Mouse (Mus musculus) left cerebral cortex, postnatal 25 days (tissue): ENCODE data around the gene Zbed6. TPM values are rescaled to one million over a fixed set of nuclear protein-coding genes. Genes with fewer than 3 reads are reported as not detected.
A peak's percentile ranks its signal among the peaks of the same experiment; 100 is the strongest.

Source experiments
- DNase-seq, 2 experiments: peaks; one replicate each; pipeline ENCODE4 v3.0.0; 2022; ENCODE audit warnings: low spot score in 2 of 2, mixed read lengths in 1 of 2
- intact Hi-C: fragments of 180-260 bp; cut with DNase I; formaldehyde crosslinking; loops from one replicate; pipeline ENCODE4 v1.15.1; 2025
- total RNA-seq, 2 experiments: library from RNA; stranded (reverse); gene quantifications; 2 replicates each; pipeline ENCODE4 v1.2.3; 2021

Gene Zbed6
- total RNA-seq, 2 experiments from 2014 or later: 4.8 to 9.0 TPM

DNA sequence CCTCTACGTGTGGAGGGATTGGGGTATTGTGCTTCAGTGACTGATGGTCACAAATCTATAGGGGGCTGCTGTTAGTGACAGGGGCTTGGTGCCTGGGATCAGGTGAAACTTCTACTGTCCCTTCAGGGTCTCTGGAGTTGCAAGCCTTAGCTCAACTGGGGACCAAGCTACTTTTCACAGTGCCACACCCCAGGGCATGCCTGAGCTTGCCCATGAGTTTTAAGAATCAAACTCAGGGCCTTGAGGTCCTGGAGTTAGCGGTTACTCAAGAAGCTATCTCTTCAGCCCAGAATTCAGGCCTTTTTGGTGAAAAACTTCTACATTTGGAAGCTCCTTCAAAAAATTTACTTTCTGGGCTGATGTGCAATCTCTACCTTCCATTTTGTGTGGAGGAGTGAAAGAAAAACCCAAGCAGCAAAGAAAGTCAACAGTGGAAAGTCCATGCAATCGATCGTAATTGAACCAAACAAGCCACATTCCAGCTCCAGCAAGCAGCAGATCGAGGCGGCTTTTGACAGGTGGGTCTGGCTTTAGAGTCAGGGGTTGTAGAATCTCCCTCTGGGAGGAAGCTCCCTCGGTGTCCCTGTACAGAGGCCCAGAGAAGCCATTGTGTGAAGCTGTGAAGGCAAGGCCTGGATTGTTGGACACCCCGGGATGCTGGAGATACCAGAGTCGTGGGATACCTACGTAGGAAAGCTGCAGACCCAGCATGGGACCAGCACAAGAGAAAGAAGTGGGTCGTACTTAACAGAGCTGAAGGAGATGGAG is 3.7 kb upstream of the Zbed6 start:
- intact Hi-C loops: loop anchor here (5.0 kb wide), 1 partner anchor 243 kb away; the partner anchor contains the start of gene Optc
- DNase-seq: no peak

DNA sequence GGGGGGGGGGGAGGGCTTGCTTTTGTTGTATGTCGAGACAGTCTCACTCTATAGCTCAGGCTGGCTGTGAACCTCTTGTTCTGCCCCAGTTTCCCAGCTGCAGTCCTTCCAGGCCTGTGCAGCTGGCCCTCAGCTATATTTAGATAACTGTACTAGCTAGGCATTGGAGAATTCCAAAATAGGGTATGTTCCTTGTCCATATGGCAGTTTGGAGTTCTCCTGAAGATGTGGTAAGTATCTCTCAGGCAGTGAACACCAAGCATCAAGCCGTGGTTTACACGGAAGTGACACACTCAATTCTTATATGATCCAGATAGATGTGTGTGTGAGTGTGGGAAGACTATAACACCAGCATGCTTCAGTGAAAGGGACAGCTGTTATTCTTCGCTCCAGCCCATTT is 2.7 kb upstream of the Zbed6 start:
- intact Hi-C loops: loop anchor here (5.0 kb wide), 1 partner anchor 244 kb away; the partner anchor contains the start of gene Optc
- DNase-seq: peak; percentile 29 to 87

DNA sequence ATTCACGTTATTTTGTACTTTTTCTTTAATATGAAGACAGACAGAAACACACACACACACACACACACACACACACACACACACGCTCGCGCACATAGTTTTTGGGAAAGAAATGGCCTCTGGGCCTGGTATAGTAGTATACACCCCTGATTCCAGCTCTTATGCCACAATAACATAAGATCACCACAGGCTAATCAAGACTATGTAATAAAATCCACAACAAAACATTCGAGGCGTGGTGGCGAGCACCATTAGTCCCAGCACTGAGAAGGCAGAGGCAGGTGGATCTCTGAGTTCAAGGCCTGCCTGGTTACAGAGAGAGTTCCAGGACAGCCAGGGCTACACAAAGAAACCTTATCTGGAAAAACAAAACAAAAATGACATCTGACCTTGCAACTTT is 2.3 kb upstream of the Zbed6 start:
- no peak for DNase-seq
- intact Hi-C loops: loop anchor here (5.0 kb wide), 1 partner anchor 244 kb away; the partner anchor contains the start of gene Optc

DNA sequence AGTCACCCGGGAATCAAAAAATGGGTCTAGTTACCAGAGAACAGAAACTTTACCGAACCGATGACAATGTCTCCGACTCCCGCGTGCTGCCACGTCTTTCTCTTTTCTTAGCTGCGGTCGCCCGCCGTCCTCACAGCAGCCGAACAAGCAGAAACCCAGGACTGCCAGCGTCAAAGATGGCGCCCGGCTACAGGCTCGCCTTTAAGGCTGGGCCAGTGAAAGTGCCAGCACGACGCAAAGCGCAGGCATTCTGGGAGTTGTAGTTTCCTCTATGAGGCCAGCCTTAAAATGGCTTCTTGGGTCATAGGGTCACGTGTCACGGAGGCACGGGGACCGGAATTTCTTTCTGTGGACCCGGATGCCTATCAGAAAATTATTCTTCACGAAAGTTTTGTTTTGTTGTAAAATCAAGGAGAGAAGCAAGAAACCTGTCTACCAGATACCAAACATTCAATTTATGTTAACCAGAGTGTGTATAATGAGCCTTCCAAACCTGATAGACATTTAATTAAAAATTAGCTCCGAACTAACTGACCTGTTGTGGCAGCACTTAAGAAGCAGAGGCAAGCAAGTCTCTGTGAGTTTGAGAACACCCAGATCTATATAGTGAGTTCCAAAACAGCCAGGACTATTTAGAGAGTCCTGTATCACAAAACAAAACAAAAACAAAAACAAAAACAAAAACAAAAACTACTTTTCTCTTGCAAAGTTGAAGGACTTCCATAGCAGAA is 683 bp upstream of the Zbed6 start, which contains the start of gene Gm38394:
Gm38394 (minus strand) TSS at position 116 of the 731 bp plus-strand sequence.
- intact Hi-C loops: loop anchor here (5.0 kb wide), 1 partner anchor 246 kb away; the partner anchor contains the start of gene Optc
- peak; percentile 95 to 96 for DNase-seq

DNA sequence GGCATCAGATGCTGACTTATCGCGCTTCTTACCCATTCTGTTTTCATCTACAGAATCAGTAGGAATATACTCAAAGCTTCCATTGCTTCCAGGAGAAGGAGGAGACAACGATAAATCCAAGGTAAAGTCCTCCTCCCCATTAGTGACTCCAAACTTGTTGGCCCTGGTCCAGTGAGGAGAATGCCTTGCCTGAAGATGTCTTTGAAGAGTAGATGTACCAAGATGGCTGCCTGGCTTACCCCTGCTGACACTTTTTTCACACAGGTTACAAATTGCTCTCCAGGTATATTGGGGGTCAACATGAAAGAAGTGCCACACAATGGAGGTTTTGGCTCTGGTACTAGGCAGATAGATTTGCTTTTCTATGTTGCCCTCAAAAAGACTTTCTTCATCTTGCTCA is 1.8 kb downstream of the Zbed6 start:
- intact Hi-C loops: no loop called here
- no peak for DNase-seq

DNA sequence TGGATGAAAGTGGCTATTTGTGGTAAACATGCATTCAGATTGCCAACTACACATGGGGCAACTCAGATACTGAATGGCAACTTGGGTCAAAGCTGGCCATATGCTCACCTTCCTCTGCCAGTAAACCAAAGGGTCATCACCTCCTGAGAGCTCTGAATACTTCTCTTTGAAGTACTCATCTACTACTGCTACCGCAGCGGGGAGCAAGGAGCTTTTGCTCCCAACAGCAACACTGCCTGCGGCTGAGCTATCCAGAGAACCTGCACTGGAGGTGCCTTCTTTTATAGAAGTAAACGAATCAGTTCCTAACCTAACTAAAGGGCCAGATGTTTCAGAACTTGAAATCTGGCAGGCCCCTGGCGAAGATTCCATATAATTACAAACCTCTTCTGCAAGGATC is 3.9 kb downstream of the Zbed6 start:
- intact Hi-C loops: no loop called here
- DNase-seq: no peak

DNA sequence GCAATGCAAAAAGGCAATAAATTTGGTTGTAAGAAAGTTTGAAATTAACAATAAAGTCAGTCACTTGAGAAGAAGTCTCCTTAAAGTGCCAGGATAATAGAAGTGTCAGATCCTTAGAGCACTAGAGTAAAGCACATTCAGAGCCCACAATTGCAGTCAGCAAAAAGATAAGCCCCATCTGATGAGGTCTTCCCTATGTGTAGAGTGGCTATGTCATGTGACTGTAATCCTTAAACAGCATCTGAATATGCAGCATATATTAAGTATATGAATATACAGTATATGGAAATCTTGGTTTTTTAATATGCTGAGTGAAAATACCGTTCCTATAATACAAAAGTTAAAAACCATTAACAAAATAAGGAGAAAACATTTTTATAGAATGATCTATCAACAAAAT is 7.7 kb downstream of the Zbed6 start:
- intact Hi-C loops: no loop called here

DNA sequence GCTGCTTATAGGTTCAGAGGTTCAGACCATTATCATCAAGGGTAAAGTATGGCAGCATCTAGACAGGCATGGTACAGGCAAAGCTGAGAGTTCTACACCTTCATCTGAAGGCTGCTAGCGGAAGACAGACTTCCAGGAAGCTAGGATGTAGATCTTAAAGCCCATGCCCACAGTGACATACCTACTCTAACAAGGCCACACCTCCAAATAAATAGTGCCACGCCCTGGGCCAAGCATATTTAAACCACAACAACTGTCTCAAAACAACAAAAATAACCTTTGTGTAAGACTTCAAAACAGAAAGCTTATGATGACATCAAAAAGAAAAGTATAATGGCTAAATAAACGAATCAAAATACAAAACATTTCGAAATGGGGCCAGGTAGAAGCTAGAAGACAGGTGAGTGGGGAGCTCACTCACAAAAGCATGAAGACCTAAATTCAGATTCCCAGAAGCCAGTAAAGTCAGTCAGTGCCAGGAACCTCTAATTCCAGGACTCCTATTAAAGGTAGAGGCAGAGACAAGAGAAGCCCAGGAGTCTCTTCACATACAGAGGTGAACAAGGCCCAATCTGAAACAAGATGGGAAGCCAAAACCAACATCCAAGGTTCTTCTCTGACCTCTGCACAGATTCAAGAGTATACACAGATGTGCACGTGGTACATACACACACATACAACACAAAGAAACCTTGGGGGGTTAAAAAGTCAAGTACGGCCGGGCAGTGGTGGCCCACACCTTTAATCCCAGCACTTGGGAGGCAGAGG is 10.2 kb downstream of the Zbed6 start:
- DNase-seq: no peak
- intact Hi-C loops: no loop called here

More for the DNA sequence above, 7.7 kb downstream of the Zbed6 start:
- DNase-seq: no peak

DNA sequence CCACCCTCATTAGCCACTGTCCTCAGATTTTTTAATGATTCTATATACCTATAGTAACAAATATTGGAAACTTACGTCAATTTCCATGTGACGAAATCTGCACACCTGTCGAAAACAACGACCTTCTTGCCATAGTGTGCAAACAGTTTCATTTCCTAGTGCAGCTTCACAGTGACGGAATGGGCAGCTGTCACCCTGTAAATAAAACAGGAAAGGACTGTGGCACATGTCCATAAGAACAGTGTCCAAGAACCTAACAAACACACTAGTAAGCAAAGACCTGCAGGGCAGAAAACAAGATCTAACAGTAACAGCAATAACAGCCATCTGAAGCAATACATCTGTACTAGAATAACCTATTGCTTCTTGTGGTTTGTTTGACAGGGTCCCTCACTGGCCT is 15.0 kb downstream of the Zbed6 start:
- DNase-seq: no peak
- intact Hi-C loops: no loop called here

DNA sequence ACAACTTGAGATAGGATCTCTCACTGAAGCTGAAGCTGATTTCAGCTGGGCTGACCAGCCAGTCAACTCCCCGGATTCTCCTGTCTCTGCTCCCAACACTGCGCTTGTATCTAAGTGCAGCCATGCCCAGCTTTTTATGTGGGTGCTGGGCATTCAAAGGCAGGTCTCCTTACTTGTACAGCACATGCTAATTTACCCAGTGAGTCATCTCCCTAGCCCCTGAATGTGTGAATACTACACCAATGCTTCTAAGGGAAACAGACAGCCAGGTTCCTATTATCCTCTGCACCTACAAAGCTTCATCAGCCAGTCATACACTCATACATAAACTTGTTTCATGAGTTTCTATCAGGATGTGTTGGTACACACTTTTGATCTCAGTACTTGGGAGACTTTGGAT is 19.5 kb downstream of the Zbed6 start:
- intact Hi-C loops: no loop called here
- peak in 1 of 2 experiments; percentile 44 for DNase-seq

DNA sequence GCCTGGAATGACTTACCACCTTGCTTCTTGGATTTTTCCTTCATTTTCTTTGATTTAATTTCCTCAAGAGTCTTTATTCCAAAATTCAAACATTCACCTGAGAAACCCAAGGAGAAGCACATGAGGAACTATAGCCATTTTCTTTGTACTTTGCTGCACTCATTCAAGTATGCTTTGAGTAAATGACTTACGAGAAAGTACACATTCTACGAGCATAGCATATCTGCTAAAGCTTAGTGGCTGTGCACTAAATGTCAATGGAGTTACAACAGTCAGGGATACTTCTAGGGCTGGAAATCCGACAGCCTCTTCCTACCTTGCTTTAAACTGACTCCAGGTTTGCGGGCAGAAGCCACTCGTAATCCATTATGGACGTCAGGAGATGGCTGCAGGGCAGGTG is 22.2 kb downstream of the Zbed6 start:
- DNase-seq: no peak
- intact Hi-C loops: no loop called here

DNA sequence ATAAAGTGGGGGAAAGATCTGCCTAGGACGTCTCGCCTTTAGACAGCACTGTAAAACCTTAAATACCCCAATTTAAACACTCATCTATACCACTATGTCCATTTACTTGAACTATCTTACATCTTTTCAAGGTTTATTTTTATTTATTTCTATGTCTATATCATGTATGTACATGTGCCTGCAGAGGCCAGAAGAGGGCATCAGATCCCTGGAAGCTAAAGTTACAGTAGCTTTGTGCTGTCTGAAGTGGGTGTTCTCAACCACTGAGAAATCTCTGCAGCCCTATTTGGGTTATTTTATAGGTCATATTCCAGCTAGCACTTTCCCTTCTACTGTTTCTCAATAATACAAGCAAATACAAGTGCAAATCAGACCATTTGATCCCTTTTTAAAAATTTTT is 28.5 kb downstream of the Zbed6 start:
- DNase-seq: no peak
- intact Hi-C loops: loop anchor here (5.0 kb wide), 1 partner anchor 415 kb away; no protein-coding TSS in a partner anchor

DNA sequence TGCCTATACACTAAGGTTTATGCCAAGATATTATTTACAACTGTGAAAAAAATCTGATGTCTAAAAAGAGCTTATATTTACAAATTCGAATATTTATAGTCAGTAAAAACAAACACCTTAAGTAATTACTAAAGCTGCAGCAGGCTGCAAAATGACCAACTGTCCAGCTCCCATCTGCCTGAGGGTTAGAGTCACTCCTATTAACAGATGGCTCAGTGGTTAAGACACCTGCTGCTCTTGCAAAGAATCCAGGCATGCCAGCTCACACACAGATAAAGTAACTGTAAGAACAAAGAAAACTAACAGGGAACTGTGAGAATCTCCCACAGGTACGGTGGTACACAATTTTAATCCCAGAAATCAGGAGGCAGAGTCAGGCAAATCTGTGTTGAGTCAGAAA is 35.6 kb downstream of the Zbed6 start:
- no peak for DNase-seq
- intact Hi-C loops: no loop called here

DNA sequence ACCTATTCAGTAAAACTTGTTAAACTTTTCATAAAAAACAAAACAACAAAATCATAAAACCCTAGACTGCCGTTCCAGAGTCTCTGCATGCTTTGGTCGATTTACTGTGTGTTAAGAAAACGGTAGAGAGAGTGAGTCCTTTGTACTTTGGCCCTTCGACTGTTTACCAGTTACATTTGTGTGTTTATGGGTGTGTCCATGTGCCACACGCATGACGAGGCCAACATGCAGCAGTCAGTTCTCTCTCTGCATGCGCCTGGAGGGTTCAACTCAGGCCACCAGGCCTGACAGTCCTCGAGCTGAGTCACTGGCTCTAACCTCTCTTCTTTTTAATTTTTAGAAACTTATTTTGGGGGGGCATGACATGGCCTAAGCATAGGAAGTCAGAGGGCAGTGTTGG is 42.4 kb downstream of the Zbed6 start:
- intact Hi-C loops: no loop called here
- no peak for DNase-seq

DNA sequence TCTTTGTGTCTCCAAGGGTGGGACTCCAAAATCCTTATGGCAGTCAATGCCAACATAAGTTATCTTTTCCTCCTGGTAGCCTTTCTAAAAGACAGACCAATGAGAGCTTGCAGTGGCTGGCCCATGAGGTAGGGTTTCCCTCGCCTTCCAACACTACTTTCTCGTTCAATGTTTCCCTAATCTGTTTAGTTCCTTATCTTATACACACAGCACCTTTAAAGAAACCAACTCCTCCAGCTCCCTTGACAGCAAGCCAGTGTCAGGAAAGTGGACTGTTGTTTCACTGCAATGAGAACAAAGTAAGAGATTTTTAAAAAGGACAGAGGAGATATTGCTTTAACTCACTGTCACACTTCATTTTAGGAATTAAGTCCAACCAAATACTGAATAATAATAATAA is 42.8 kb downstream of the Zbed6 start:
- intact Hi-C loops: no loop called here
- no peak for DNase-seq

DNA sequence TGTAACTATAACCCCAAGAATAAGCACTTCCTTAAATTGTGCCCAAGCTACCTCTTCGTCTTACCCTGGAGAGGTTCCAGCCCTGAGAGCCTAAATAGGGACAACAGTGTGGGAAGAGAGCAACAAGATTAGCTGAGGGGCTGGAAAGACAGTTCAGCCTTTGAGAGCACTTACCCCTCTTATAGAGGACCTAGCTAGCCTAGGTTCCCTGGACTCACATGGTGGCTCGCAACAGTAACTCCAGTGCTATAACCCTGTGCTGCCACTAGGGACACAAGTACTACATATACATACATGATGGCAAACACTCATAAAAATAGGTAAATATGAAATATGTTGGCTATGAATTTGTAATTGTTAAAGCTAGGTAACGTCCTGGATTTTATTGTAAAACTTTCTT is 46.9 kb downstream of the Zbed6 start:
- no peak for DNase-seq

DNA sequence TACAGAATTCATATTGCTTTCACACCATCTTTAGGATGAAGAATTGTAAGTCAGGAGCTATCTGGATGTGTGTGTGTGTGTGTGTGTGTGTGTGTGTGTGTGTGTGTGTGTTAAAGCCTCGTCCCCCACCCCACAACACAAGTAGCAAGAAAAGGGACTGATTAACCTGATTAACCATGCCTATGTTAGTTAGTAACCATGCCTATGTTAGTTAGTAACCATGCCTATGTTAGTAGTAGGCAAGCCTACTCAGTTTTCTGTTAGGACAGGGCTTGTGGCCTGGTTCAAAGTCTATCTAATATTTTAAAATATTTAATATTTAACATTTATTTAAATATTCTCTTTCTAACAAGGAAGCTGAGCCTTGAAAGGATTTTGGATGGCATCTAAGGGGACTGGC is 49.2 kb downstream of the Zbed6 start:
- DNase-seq: no peak
- intact Hi-C loops: loop anchor here (2.0 to 5.0 kb wide), 4 partner anchors 297 to 569 kb away; no protein-coding TSS in a partner anchor

More for the DNA sequence above, 46.9 kb downstream of the Zbed6 start:
- intact Hi-C loops: loop anchor here (5.0 kb wide), 3 partner anchors 437 to 572 kb away; no protein-coding TSS in a partner anchor

DNA sequence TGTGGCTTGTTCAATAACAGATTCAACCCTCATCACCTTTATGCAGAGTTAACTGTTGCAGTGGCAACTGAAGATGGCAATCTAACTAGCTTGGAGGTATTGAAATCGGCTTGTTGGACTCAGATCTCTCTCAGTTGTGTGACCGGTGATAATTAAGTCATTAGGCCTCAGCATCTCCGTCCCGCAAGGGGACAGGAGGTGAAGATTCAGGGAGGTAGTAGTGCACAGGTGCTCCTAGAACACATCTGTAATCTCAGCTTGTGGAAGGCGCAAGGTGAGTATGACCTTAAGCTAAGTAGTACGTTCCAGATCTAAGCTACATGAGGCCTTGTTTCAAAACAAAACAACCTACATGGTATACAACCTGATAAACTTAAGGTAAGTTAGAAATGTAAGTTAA is 50.1 kb downstream of the Zbed6 start:
- intact Hi-C loops: loop anchor here (1.0 to 5.0 kb wide), 5 partner anchors 228 to 568 kb away; no protein-coding TSS in a partner anchor
- no peak for DNase-seq

DNA sequence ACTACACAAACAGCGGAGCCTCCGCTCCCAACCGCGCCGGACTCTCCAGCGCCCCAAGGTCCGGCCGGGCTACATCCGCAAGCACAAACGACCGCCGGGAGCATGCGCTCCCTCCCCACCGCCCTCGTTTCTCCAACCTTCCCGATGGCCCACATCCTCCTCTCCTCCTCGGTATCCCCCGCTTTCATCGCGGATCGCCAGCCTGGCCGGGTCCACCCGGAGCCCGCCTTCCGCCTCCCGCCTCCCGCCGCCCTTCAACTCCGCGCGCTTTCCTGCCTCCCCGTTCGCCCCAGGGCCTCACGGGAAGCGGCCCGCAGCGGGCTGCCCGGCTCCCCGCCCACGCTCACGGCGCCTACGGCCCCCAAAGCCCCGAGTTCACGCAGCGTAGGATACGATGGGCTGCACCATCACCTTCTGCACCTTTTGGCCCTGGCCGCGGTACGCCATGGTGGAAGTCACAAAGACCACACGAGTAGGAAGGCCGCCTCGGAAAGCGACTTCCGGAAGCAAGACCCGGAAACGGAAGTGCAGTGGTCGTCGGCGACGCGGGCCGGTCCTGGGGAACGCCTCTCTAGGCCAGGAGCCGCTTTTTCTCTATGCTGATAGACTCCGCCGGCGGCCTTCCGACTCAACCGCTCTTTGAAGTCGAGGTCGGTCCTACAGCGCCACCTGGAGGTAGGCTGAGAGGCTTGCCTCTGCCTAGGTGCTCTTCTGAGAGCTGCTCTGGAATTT is 50.7 kb downstream of the Zbed6 start, which contains the start of gene Snrpe:
Snrpe (minus strand) TSS at position 521 of the 732 bp plus-strand sequence.
- intact Hi-C loops: loop anchor here (1.0 to 5.0 kb wide), 5 partner anchors 228 to 568 kb away; no protein-coding TSS in a partner anchor
- peak; percentile 94 to 97 for DNase-seq
